Mouse (Mus musculus): ENCODE measurements at regions not wholly inside any gene's neighbourhood (a gene's known extent, or its start where the extent isn't known, plus 50 kb on each side); places are given as distances from the start of the nearest gene placed in this dataset.

DNA sequence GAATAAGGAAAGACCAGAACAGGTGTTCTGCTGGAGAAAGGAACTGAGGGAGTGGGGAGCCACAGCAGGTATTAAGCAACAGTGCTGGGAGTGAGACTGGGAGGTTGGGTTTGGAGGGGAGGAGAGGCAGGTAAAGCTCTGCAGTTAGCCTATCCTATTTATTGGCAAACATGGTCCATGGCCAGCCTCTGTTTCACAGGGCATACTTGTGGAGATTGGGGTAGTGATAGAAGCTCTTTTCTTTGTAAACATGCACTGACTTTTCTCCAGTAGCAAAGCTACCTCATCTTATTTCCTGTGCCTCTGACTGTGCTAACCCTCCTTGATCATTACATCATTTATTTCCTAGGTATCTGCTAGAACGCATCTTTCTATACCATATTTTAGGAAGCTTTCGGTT, 124.9 kb upstream of the Ndst4 start:
- DNase-seq (no peak), ATAC-seq (ENCODE audit: low FRiP score, low TSS enrichment) (no peak)
- H3K9me3 ChIP-seq (ENCODE audit: control insufficient read depth, low read length), result no peaks in the 10 kb centered on the region
- 95% methylated on average over 2 of the region's 2 CpGs for WGBS
- H3K27ac ChIP-seq (replicated peaks; ENCODE audit: low read depth, low read length), result no peak overlapping the region
- H3K4me1 ChIP-seq (ENCODE audit: control insufficient read depth, insufficient read depth, low read length), result no peaks in the 10 kb centered on the region
- no peaks in the 10 kb centered on the region for H3K27me3 ChIP-seq (ENCODE audit: control insufficient read depth, insufficient read depth, low read length)
- H3K9ac ChIP-seq (replicated peaks; ENCODE audit: low read length), result no peak overlapping the region
- H3K36me3 ChIP-seq (ENCODE audit: control insufficient read depth, insufficient read depth, low read length), result no peaks in the 10 kb centered on the region
- no peak overlapping the region for H3K4me3 ChIP-seq (replicated peaks; ENCODE audit: low read depth, low read length)
- H3K4me2 ChIP-seq (ENCODE audit: low read length), result no peak overlapping the region

DNA sequence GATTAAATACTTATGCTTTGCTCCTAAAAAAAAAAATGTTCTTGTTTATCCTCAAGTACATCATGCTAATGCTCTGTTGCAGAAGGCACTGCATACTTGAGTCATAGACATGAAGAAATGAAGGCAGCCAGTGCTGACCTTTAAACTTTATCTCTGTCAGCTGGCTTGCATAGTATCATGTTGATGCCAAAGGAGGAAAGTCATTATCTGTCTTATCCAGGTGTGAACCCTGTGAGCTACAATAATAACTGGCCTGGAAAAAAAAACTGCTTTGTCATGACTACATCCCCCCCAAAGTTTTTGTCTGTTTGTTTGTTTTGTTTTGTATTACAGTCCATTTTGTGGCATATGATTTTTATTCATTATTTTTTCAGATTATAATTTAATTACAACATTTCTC, 124.3 kb upstream of the Ndst4 start:
- Histone ChIP-seq H3K27ac (replicated peaks; ENCODE audit: low read depth, low read length) (no peak overlapping the region), H3K36me3 (ENCODE audit: control insufficient read depth, insufficient read depth, low read length) (no peaks in the 10 kb centered on the region), H3K9ac (replicated peaks; ENCODE audit: low read length) (no peak overlapping the region), H3K27me3 (ENCODE audit: control insufficient read depth, insufficient read depth, low read length) (no peaks in the 10 kb centered on the region), H3K4me1 (ENCODE audit: control insufficient read depth, insufficient read depth, low read length) (no peaks in the 10 kb centered on the region), H3K4me3 (replicated peaks; ENCODE audit: low read depth, low read length) (no peak overlapping the region), H3K9me3 (ENCODE audit: control insufficient read depth, low read length) (no peaks in the 10 kb centered on the region), H3K4me2 (ENCODE audit: low read length) (no peak overlapping the region)
- ATAC-seq (ENCODE audit: low FRiP score, low TSS enrichment) (no peak), DNase-seq (no peak)

DNA sequence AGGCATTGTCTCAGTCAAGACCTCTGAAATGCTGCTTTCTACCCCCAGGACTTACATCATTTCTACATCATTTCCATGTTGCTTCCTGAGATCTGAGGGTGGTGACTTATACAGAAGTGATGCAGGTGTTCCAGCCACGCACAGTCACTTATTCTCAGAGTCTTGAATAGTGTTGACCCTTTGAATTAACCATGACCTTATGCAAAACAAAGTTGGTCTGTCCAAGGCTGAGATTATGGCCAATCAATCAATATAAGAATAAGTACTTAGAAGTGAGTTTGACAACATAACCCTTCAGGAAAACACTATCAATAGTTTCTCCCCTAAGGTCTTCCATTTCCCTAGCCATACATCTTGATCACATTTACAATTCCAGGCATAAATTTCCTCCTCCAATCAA, 115.3 kb upstream of the Ndst4 start:
- Histone ChIP-seq H3K27ac (replicated peaks; ENCODE audit: low read depth, low read length) (0 out of 2 replicates have a peak overlapping the region, but pooled peaks have one; percentile 5), H3K27me3 (ENCODE audit: control insufficient read depth, insufficient read depth, low read length) (no peaks in the 10 kb centered on the region)
- no peak for DNase-seq

DNA sequence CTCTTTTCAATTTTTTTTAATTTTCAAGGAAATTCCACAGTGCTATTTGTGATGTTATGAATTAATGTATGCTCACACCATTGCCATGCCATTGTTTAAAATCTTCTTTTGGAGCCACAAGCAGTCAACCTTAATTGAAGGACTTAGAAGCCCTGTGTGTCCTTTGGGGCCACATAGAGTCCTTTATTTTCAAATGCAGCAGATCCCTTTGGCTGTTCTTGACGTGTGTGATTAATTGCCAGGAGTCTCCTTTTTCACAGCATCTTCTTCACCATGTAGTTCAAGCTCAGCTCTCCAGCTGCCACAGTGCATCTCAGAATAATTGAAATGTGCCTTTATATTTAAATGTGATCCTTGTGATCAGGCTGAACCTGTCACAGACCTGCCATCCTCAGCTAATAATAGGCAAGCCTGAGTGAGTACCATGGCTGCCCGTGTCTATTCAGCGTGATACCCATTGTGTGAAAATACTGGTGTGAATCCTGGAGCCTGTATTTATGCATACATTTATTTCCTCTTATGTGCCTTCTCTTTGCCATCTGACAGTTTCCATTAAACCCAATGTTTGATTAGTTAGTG, 114.4 kb upstream of the Ndst4 start:
- ATAC-seq (ENCODE audit: low FRiP score, low TSS enrichment) (peak; percentile 83; the same call in 1 of the 2 replicates), DNase-seq (peak; percentile 45)
- H3K36me3 ChIP-seq (ENCODE audit: control insufficient read depth, insufficient read depth, low read length), result no peaks in the 10 kb centered on the region
- H3K4me2 ChIP-seq (ENCODE audit: low read length), result no peak overlapping the region
- H3K4me1 ChIP-seq (ENCODE audit: control insufficient read depth, insufficient read depth, low read length), result no peaks in the 10 kb centered on the region
- no peak overlapping the region for H3K4me3 ChIP-seq (replicated peaks; ENCODE audit: low read depth, low read length)
- H3K9me3 ChIP-seq (ENCODE audit: control insufficient read depth, low read length), result no peaks in the 10 kb centered on the region
- 10% methylated on average over 3 of the region's 3 CpGs for WGBS
- H3K27me3 ChIP-seq (ENCODE audit: control insufficient read depth, insufficient read depth, low read length), result no peaks in the 10 kb centered on the region
- no peak overlapping the region for H3K9ac ChIP-seq (replicated peaks; ENCODE audit: low read length)
- 0 out of 2 replicates have a peak overlapping the region, but pooled peaks have one; percentile 5 for H3K27ac ChIP-seq (replicated peaks; ENCODE audit: low read depth, low read length)

More for the DNA sequence above, 115.3 kb upstream of the Ndst4 start:
- no peak for ATAC-seq (ENCODE audit: low FRiP score, low TSS enrichment)
- H3K4me1 ChIP-seq (ENCODE audit: control insufficient read depth, insufficient read depth, low read length), result no peaks in the 10 kb centered on the region
- H3K9ac ChIP-seq (replicated peaks; ENCODE audit: low read length), result no peak overlapping the region
- H3K9me3 ChIP-seq (ENCODE audit: control insufficient read depth, low read length), result no peaks in the 10 kb centered on the region
- whole genome bisulfite sequencing, result 40% methylated on average over 1 of the region's 1 CpGs
- H3K36me3 ChIP-seq (ENCODE audit: control insufficient read depth, insufficient read depth, low read length), result no peaks in the 10 kb centered on the region
- H3K4me3 ChIP-seq (replicated peaks; ENCODE audit: low read depth, low read length), result no peak overlapping the region
- no peak overlapping the region for H3K4me2 ChIP-seq (ENCODE audit: low read length)

DNA sequence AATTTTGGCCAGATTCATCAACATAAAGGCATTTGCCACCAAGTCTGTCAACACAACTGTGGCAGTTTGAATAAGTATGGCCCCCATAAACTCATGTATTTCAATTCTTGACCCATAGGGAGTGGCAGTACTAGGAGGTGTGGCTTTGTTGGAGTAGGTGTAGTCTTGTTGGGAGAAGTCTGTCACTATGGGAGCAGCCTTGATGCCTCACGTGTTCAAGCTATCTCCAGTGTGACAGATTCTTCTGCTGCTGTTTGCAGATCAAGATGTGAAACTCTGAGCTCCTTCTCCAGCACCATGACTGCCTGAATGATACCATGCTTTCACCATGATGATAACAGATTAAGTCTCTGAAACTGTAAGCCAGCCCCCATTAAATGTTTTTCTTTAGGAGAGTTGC, 97.2 kb upstream of the Ndst4 start:
- Histone ChIP-seq H3K27me3 (ENCODE audit: control insufficient read depth, insufficient read depth, low read length) (no peaks in the 10 kb centered on the region), H3K4me1 (ENCODE audit: control insufficient read depth, insufficient read depth, low read length) (no peaks in the 10 kb centered on the region), H3K9ac (replicated peaks; ENCODE audit: low read length) (no peak overlapping the region), H3K36me3 (ENCODE audit: control insufficient read depth, insufficient read depth, low read length) (no peaks in the 10 kb centered on the region), H3K9me3 (ENCODE audit: control insufficient read depth, low read length) (no peaks in the 10 kb centered on the region), H3K4me2 (ENCODE audit: low read length) (no peak overlapping the region), H3K4me3 (replicated peaks; ENCODE audit: low read depth, low read length) (no peak overlapping the region), H3K27ac (replicated peaks; ENCODE audit: low read depth, low read length) (no peak overlapping the region)
- DNase-seq (no peak), ATAC-seq (ENCODE audit: low FRiP score, low TSS enrichment) (no peak)
- 89% methylated on average over 1 of the region's 1 CpGs for WGBS

DNA sequence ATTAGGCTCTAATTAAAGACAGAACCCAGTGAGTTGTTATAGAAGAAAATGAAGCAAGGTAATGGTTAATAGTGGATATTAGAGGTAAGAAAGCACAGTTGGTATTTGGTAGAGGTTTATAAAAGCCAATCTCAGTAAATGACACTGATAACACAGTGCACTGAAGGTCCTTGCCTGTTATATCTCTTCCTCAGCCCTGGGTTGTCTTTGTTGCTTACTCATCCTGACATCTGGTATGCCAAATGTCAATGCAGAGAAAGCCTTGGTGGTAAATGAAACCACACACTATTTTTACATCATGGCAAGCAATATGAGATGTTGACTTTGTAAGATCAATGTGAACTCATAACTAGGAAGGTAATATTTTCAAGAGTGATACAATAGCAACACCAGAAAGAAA, 76.8 kb upstream of the Ndst4 start:
- ATAC-seq (ENCODE audit: low FRiP score, low TSS enrichment) (no peak), DNase-seq (no peak)
- no peak overlapping the region for H3K4me3 ChIP-seq (replicated peaks; ENCODE audit: low read depth, low read length)
- H3K27me3 ChIP-seq (ENCODE audit: control insufficient read depth, insufficient read depth, low read length), result no peaks in the 10 kb centered on the region
- no peak overlapping the region for H3K27ac ChIP-seq (replicated peaks; ENCODE audit: low read depth, low read length)
- no peaks in the 10 kb centered on the region for H3K36me3 ChIP-seq (ENCODE audit: control insufficient read depth, insufficient read depth, low read length)
- no peaks in the 10 kb centered on the region for H3K4me1 ChIP-seq (ENCODE audit: control insufficient read depth, insufficient read depth, low read length)
- no peak overlapping the region for H3K4me2 ChIP-seq (ENCODE audit: low read length)
- no peaks in the 10 kb centered on the region for H3K9me3 ChIP-seq (ENCODE audit: control insufficient read depth, low read length)
- no peak overlapping the region for H3K9ac ChIP-seq (replicated peaks; ENCODE audit: low read length)

DNA sequence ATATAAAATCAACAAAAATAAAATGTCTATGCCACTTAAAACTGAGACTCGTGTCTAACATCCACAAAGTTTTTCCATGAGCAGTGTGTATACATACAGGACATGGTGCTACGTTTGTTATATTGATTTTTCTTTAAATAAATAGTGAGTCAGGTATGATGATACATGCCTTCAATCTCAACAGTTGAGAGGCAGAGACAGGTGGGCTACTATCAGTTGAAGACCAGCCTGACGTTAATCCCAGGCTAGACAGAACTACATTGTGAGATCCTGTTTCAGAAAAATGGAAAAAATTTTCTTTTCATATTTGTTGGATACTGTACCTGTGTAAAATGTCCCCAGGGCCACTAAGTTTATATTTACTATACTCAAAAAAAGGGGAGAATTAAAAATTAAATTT, 66.5 kb upstream of the Ndst4 start:
- H3K27ac ChIP-seq (replicated peaks; ENCODE audit: low read depth, low read length), result no peak overlapping the region
- WGBS, result 85% methylated on average over 3 of the region's 3 CpGs
- no peak overlapping the region for H3K9ac ChIP-seq (replicated peaks; ENCODE audit: low read length)
- H3K4me2 ChIP-seq (ENCODE audit: low read length), result no peak overlapping the region
- H3K27me3 ChIP-seq (ENCODE audit: control insufficient read depth, insufficient read depth, low read length), result no peaks in the 10 kb centered on the region
- H3K4me1 ChIP-seq (ENCODE audit: control insufficient read depth, insufficient read depth, low read length), result no peaks in the 10 kb centered on the region
- ATAC-seq (ENCODE audit: low FRiP score, low TSS enrichment) (no peak), DNase-seq (no peak)
- H3K9me3 ChIP-seq (ENCODE audit: control insufficient read depth, low read length), result no peaks in the 10 kb centered on the region
- H3K36me3 ChIP-seq (ENCODE audit: control insufficient read depth, insufficient read depth, low read length), result no peaks in the 10 kb centered on the region
- H3K4me3 ChIP-seq (replicated peaks; ENCODE audit: low read depth, low read length), result no peak overlapping the region

DNA sequence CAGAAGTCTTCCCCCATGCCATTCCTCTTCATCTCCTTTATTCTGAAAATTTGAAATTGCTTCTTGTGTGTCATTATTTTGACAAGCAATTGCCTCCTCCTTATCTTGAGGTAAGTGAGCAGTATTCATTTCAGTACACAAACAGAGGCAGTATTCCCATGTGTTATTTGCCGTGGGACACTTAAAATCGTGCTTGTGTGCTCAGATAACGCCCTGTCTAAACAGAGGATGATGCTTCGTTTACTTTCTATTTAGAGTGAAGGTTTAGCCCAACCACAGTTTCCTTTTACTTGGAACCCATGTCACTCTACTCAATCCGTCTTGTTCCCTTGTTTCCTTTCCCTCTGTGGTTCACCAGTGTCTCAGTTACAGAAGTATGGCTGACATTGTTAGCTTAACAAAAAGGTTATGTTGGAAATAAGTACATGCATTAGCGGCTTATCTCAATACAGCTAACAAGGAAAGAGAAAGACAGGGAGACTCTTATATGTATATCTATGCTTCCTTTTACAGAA, 65.6 kb upstream of the Ndst4 start:
- no peak overlapping the region for H3K9ac ChIP-seq (replicated peaks; ENCODE audit: low read length)
- DNase-seq (peak; percentile 7), ATAC-seq (ENCODE audit: low FRiP score, low TSS enrichment) (no peak)
- H3K4me3 ChIP-seq (replicated peaks; ENCODE audit: low read depth, low read length), result no peak overlapping the region
- H3K4me1 ChIP-seq (ENCODE audit: control insufficient read depth, insufficient read depth, low read length), result no peaks in the 10 kb centered on the region
- no peaks in the 10 kb centered on the region for H3K9me3 ChIP-seq (ENCODE audit: control insufficient read depth, low read length)
- WGBS, result 71% methylated on average over 6 of the region's 6 CpGs
- H3K27me3 ChIP-seq (ENCODE audit: control insufficient read depth, insufficient read depth, low read length), result no peaks in the 10 kb centered on the region
- no peak overlapping the region for H3K4me2 ChIP-seq (ENCODE audit: low read length)
- no peaks in the 10 kb centered on the region for H3K36me3 ChIP-seq (ENCODE audit: control insufficient read depth, insufficient read depth, low read length)
- H3K27ac ChIP-seq (replicated peaks; ENCODE audit: low read depth, low read length), result no peak overlapping the region
